Mouse (Mus musculus): ENCODE measurements around the gene Cntnap5a. TPM values are rescaled to one million over a fixed set of nuclear protein-coding genes. Genes with fewer than 3 reads are reported as not detected.
"Not testable (repeated sequence)": the region's sequence is repeated elsewhere in the genome, so short reads cannot be mapped to it uniquely, and the experiment has no call there.

Cntnap5a gene
- polyA plus RNA-seq, 1 experiment = 0.03 TPM

- WGBS = 87% methylated on average over 2 of the region's 2 CpGs
- H3K27ac ChIP-seq (ENCODE audit: control insufficient read depth, insufficient read depth, low read length) = no peak overlapping the region
- no peak overlapping the region for H3K4me3 ChIP-seq (ENCODE audit: control insufficient read depth, insufficient read depth, low read length)
- TF ChIP-seq POLR2A (IDR thresholded peaks at IDR 0.05; ENCODE audit: control insufficient read depth, extremely low read depth, insufficient read depth, low read length, poor library complexity) = no peak
- H3K27me3 ChIP-seq (ENCODE audit: control insufficient read depth, insufficient read depth, low read length) = no peaks in the 10 kb centered on the region
- H3K36me3 ChIP-seq (ENCODE audit: control insufficient read depth, insufficient read depth, low read length) = no peaks in the 10 kb centered on the region
- no peaks in the 10 kb centered on the region for H3K4me1 ChIP-seq (replicated peaks; ENCODE audit: control insufficient read depth, insufficient read depth, low read length)
- no peak for DNase-seq
Measured at GRCm38 (mm10) chr1:116127085-116127484, 442.5 kb downstream of the Cntnap5a start.

DNA sequence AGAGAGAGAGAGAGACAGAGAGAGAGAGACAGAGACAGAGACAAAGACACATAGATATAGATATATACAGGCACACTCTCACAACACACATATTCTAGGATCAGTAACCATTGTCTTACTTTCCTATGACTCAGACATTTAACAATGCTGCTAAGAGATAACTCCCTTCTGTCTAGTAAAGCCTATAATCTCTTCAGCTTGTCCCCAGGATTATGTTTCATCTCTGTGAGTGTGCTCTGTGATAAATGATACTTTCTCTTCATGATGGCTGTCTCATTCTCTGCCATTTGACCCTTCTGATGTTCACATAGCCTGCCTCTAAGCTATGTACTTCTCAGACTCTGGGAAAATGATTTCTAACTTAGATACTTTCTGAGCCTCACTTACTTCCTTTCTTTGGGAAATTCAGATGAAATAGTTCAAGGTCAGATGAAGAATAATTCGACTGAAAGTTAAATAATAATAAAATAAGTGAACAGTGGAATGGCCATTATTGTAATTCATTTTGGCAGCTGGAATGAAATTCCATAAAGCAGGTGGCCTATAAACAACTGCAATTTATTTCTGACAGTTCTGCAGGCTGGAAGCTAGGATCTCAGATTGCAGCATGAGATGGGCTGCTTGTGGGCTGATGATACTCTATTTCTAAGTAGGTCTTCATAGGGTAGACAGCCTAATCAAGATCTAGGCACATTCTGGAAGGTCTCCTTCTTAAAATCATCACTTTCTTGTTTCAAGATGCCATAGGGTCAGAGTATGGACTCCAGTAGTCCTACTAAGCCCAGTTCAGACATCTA lies 444.1 kb downstream of the Cntnap5a start:
- Histone ChIP-seq H3K27ac (ENCODE audit: control insufficient read depth, insufficient read depth, low read length) (no peak overlapping the region), H3K36me3 (ENCODE audit: control insufficient read depth, insufficient read depth, low read length) (no peaks in the 10 kb centered on the region), H3K4me3 (ENCODE audit: control insufficient read depth, insufficient read depth, low read length) (no peak overlapping the region), H3K4me1 (replicated peaks; ENCODE audit: control insufficient read depth, insufficient read depth, low read length) (no peaks in the 10 kb centered on the region), H3K27me3 (ENCODE audit: control insufficient read depth, insufficient read depth, low read length) (no peaks in the 10 kb centered on the region)
- no peak for DNase-seq
- 58% methylated on average over 1 of the region's 1 CpGs for WGBS
- TF ChIP-seq POLR2A (IDR thresholded peaks at IDR 0.05; ENCODE audit: control insufficient read depth, extremely low read depth, insufficient read depth, low read length, poor library complexity) = no peak
- no peak for TF ChIP-seq CTCF (IDR thresholded peaks at IDR 0.05; ENCODE audit: borderline replicate concordance, control insufficient read depth, extremely low read depth, insufficient read depth, low read length, poor library complexity)

- no peak for DNase-seq
- no peaks in the 10 kb centered on the region for H3K4me1 ChIP-seq (replicated peaks; ENCODE audit: control insufficient read depth, insufficient read depth, low read length)
- TF ChIP-seq CTCF (IDR thresholded peaks at IDR 0.05; ENCODE audit: borderline replicate concordance, control insufficient read depth, extremely low read depth, insufficient read depth, low read length, poor library complexity) (no peak), POLR2A (IDR thresholded peaks at IDR 0.05; ENCODE audit: control insufficient read depth, extremely low read depth, insufficient read depth, low read length, poor library complexity) (no peak)
- H3K27me3 ChIP-seq (ENCODE audit: control insufficient read depth, insufficient read depth, low read length) = no peaks in the 10 kb centered on the region
- H3K36me3 ChIP-seq (ENCODE audit: control insufficient read depth, insufficient read depth, low read length) = no peaks in the 10 kb centered on the region
- no peak overlapping the region for H3K4me3 ChIP-seq (ENCODE audit: control insufficient read depth, insufficient read depth, low read length)
- no peak overlapping the region for H3K27ac ChIP-seq (ENCODE audit: control insufficient read depth, insufficient read depth, low read length)
Measured at GRCm38 (mm10) chr1:116132471-116132870, 447.9 kb downstream of the Cntnap5a start.

DNA sequence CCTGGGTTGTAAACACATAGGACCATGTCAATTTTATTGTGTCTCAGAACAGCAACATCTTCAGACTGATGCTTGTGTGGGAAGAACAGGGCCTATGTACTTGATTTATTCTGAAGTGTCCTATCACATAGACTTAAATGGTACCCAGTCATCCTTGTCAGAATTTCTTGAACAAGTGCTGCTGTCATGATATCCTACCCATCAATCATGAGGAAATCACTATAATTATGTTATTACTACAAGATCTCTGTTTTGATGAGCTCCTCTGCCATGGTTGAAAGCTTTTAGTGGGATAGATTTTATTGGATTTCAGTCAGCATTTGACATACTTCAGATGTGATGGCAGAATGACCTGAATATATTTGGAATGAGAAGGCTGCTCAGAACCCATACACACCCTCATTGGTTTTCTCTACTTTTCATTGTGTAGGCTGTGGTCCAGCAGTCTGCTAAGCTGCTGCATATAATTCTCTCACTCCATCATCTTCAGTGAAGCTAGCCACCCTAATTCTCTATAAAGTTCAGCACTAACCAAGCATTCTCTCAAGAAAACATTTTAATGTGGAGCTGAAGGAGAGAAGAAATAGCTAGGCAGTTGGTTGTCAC lies 465.3 kb downstream of the Cntnap5a start:
- no peaks in the 10 kb centered on the region for H3K4me1 ChIP-seq (replicated peaks; ENCODE audit: control insufficient read depth, insufficient read depth, low read length)
- no peaks in the 10 kb centered on the region for H3K27me3 ChIP-seq (ENCODE audit: control insufficient read depth, insufficient read depth, low read length)
- H3K36me3 ChIP-seq (ENCODE audit: control insufficient read depth, insufficient read depth, low read length) = no peaks in the 10 kb centered on the region
- no peak for TF ChIP-seq CTCF (IDR thresholded peaks at IDR 0.05; ENCODE audit: borderline replicate concordance, control insufficient read depth, extremely low read depth, insufficient read depth, low read length, poor library complexity)
- no peak for TF ChIP-seq POLR2A (IDR thresholded peaks at IDR 0.05; ENCODE audit: control insufficient read depth, extremely low read depth, insufficient read depth, low read length, poor library complexity)
- DNase-seq = no peak
- no peak overlapping the region for H3K4me3 ChIP-seq (ENCODE audit: control insufficient read depth, insufficient read depth, low read length)
- no peak overlapping the region for H3K27ac ChIP-seq (ENCODE audit: control insufficient read depth, insufficient read depth, low read length)

GRCm38 (mm10) chr1:116184471-116184870 lies 499.9 kb downstream of the Cntnap5a start:
- no peaks in the 10 kb centered on the region for H3K27me3 ChIP-seq (ENCODE audit: control insufficient read depth, insufficient read depth, low read length)
- no peak for DNase-seq
- H3K4me3 ChIP-seq (ENCODE audit: control insufficient read depth, insufficient read depth, low read length) = no peak overlapping the region
- no peak for TF ChIP-seq CTCF (IDR thresholded peaks at IDR 0.05; ENCODE audit: borderline replicate concordance, control insufficient read depth, extremely low read depth, insufficient read depth, low read length, poor library complexity)
- TF ChIP-seq POLR2A (IDR thresholded peaks at IDR 0.05; ENCODE audit: control insufficient read depth, extremely low read depth, insufficient read depth, low read length, poor library complexity) = no peak
- no peak overlapping the region for H3K27ac ChIP-seq (ENCODE audit: control insufficient read depth, insufficient read depth, low read length)
- 87% methylated on average over 2 of the region's 2 CpGs for WGBS
- no peaks in the 10 kb centered on the region for H3K36me3 ChIP-seq (ENCODE audit: control insufficient read depth, insufficient read depth, low read length)
- H3K4me1 ChIP-seq (replicated peaks; ENCODE audit: control insufficient read depth, insufficient read depth, low read length) = no peaks in the 10 kb centered on the region

DNA sequence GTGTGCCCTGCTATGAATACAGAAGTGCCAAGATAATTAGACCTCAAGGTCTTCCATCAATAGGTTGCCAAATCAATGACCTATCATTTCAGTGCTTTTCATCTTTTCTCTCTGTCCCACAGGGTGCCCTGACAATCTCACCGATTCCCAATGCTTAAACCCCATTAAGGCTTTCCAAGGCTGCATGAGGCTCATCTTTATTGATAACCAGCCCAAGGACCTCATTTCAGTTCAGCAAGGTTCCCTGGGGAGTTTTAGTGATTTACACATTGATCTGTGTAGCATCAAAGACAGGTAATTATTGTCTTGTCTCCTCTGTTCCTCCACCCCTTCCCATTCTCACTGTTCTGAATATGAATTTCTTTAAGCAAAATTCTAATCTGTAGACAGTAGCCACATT lies 503.6 kb downstream of the Cntnap5a start:
- not testable (repeated sequence) for H3K4me3 ChIP-seq (ENCODE audit: control insufficient read depth, insufficient read depth, low read length); H3K4me1 ChIP-seq (replicated peaks; ENCODE audit: control insufficient read depth, insufficient read depth, low read length); H3K36me3 ChIP-seq (ENCODE audit: control insufficient read depth, insufficient read depth, low read length); DNase-seq; H3K27ac ChIP-seq (ENCODE audit: control insufficient read depth, insufficient read depth, low read length); H3K27me3 ChIP-seq (ENCODE audit: control insufficient read depth, insufficient read depth, low read length)
- WGBS = 94% methylated on average over 1 of the region's 1 CpGs

DNA sequence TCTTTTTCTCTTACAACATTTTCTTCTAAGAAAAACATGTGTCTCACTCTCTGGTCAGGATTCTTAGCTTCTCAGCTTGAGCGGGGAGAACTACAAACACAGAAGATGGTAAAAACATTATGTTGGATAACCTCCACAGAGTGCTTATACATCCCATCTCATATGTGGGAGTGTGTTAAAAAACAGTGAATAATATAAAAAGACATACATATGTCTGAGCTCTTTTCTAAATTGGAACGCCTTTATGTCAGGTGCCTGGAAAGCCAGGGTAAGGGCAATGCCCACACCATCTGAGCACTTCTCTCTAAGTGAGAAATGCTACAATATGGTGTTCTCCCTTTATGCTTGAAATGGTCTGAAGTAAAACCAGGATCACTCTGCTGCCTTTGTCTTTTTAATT lies 507.7 kb downstream of the Cntnap5a start:
- TF ChIP-seq POLR2A (IDR thresholded peaks at IDR 0.05; ENCODE audit: control insufficient read depth, extremely low read depth, insufficient read depth, low read length, poor library complexity) (no peak), CTCF (IDR thresholded peaks at IDR 0.05; ENCODE audit: borderline replicate concordance, control insufficient read depth, extremely low read depth, insufficient read depth, low read length, poor library complexity) (no peak)
- 96% methylated on average over 2 of the region's 2 CpGs for WGBS
- H3K4me1 ChIP-seq (replicated peaks; ENCODE audit: control insufficient read depth, insufficient read depth, low read length) = no peaks in the 10 kb centered on the region
- H3K36me3 ChIP-seq (ENCODE audit: control insufficient read depth, insufficient read depth, low read length) = no peaks in the 10 kb centered on the region
- no peak overlapping the region for H3K27ac ChIP-seq (ENCODE audit: control insufficient read depth, insufficient read depth, low read length)
- no peaks in the 10 kb centered on the region for H3K27me3 ChIP-seq (ENCODE audit: control insufficient read depth, insufficient read depth, low read length)
- DNase-seq = no peak
- H3K4me3 ChIP-seq (ENCODE audit: control insufficient read depth, insufficient read depth, low read length) = no peak overlapping the region

Data from thymus, adult 2 months (tissue).